Mouse (Mus musculus) cerebellum, adult 11-12 months (tissue): ENCODE results near the gene Dus1l.
"Not testable (repeated sequence)": the region's sequence is repeated elsewhere in the genome, so short reads cannot be mapped to it uniquely, and the experiment has no call there.

Source experiments
- DNase-seq: peaks from one replicate; pipeline ENCODE4 v3.0.0; 2022

The Dus1l gene

GRCm38 (mm10) chr11:120795756-120796613 lies at the start of gene Dus1l:
Gene Dus1l, minus strand, starts transcription at chr11:120796403.
- DNase-seq = peak; percentile 95

GRCm38 (mm10) chr11:120844329-120844728 lies 48.1 kb upstream of the Dus1l start:
- no peak for DNase-seq

GRCm38 (mm10) chr11:120833555-120834280 lies 37.5 kb upstream of the Dus1l start:
- DNase-seq = no peak

- not testable (repeated sequence) for DNase-seq
These were observed 36.8 kb upstream of the Dus1l start for GRCm38 (mm10) chr11:120832962-120833361.

- no peak for DNase-seq
These were observed 35.6 kb upstream of the Dus1l start for GRCm38 (mm10) chr11:120831659-120832440.

GRCm38 (mm10) chr11:120830686-120831085 lies 34.5 kb upstream of the Dus1l start:
- DNase-seq = peak; percentile 15

GRCm38 (mm10) chr11:120829757-120830532 lies 33.7 kb upstream of the Dus1l start:
- DNase-seq = no peak

GRCm38 (mm10) chr11:120828416-120828815 lies 32.2 kb upstream of the Dus1l start:
- DNase-seq = peak; percentile 18

- DNase-seq = peak; percentile 45
These were observed 30.1 kb upstream of the Dus1l start for GRCm38 (mm10) chr11:120826016-120826953.

- peak; percentile 69 for DNase-seq
These were observed 29.2 kb upstream of the Dus1l start for GRCm38 (mm10) chr11:120825289-120825863.

- DNase-seq = no peak
These were observed 28.6 kb upstream of the Dus1l start for GRCm38 (mm10) chr11:120824787-120825288.

GRCm38 (mm10) chr11:120823956-120824786 lies 28.0 kb upstream of the Dus1l start, which contains the start of gene Fasn:
Gene Fasn, minus strand, starts transcription at chr11:120824547.
- peak; percentile 98 for DNase-seq

GRCm38 (mm10) chr11:120823551-120823947 lies 27.3 kb upstream of the Dus1l start:
- no peak for DNase-seq

GRCm38 (mm10) chr11:120822831-120823550 lies 26.8 kb upstream of the Dus1l start:
- no peak for DNase-seq

GRCm38 (mm10) chr11:120822321-120822720 lies 26.1 kb upstream of the Dus1l start:
- peak; percentile 48 for DNase-seq

- peak; percentile 54 for DNase-seq
These were observed 25.1 kb upstream of the Dus1l start for GRCm38 (mm10) chr11:120821076-120821922.

GRCm38 (mm10) chr11:120820546-120820945 lies 24.3 kb upstream of the Dus1l start:
- peak; percentile 61 for DNase-seq

GRCm38 (mm10) chr11:120819556-120819955 lies 23.4 kb upstream of the Dus1l start:
- peak; percentile 82 for DNase-seq
